In the genomic region with DNA sequence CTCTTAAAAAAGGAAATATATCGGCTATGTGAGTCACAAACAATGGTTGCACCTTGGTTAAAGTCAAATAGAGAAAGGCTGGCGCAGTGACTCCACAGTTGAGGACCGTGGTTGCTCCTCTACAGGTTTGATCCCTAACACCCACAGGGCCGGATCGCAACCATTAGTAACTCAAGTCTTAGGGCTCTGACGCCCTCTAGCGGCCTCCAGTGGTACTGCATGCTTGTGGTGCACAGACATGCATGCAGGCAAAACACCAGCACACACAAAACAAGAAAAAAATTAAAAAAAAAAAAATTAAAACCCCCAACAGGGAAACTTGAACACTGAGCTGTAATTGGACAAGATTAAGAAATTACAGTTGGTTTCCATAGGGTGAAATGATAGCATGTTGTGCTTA, we compare ENCODE assay signal across 11 mouse cellular contexts.
DNase-seq lines count a peak whose midpoint lies in the region; ATAC-seq and TF ChIP-seq lines count a peak whose summit lies in the region.
"Had no signal": no experiment of that assay in that cellular context is flagged by ENCODE, and none has a peak within 500 bp of the region (broad histone marks: within the 10 kb centered on the region; RNA-seq: fewer than 3 reads in every experiment).

No protein-coding gene starts in this region.

- H3K27ac ChIP-seq in intestine, postnatal 0 days (ENCODE audit: low read depth, low read length) = no peak overlapping the region
- H3K27ac ChIP-seq in intestine, embryonic 15.5 days = no peak overlapping the region
- H3K27ac ChIP-seq in spleen, adult 2 months (ENCODE audit: insufficient read depth, low read length) = no peak overlapping the region
- no peak overlapping the region for H3K27ac ChIP-seq in bone marrow, adult 2 months (ENCODE audit: control insufficient read depth, insufficient read depth, low read depth, low read length, poor library complexity)
- H3K27ac ChIP-seq: midbrain, embryonic 13.5 days had no signal

- no peak overlapping the region for H3K4me3 ChIP-seq in intestine, postnatal 0 days (ENCODE audit: low read depth, low read length)
- no peak overlapping the region for H3K4me3 ChIP-seq in intestine, embryonic 15.5 days (replicated peaks)
- no peak overlapping the region for H3K4me3 ChIP-seq in spleen, adult 2 months (ENCODE audit: extremely low read depth, insufficient read depth, insufficient read length)
- no peak overlapping the region for H3K4me3 ChIP-seq in bone marrow, adult 2 months (replicated peaks; ENCODE audit: control insufficient read depth, low read depth, low read length)
- H3K4me3 ChIP-seq: midbrain, embryonic 13.5 days had no signal

- no peaks in the 10 kb centered on the region for H3K9me3 ChIP-seq in intestine, postnatal 0 days (ENCODE audit: control insufficient read depth)
- no peaks in the 10 kb centered on the region for H3K9me3 ChIP-seq in intestine, embryonic 15.5 days

- 65% methylated on average over 7 of the region's 7 CpGs for WGBS in intestine, postnatal 0 days
- WGBS in intestine, embryonic 15.5 days = 64% methylated on average over 7 of the region's 7 CpGs
- WGBS in spleen, adult 2 months = 60% methylated on average over 7 of the region's 7 CpGs
- WGBS in bone marrow, adult 2 months = 56% methylated on average over 7 of the region's 7 CpGs

- no peak overlapping the region for H3K4me2 ChIP-seq in intestine, postnatal 0 days (replicated peaks; ENCODE audit: low read depth)
- no peak overlapping the region for H3K4me2 ChIP-seq in intestine, embryonic 15.5 days (replicated peaks)
- H3K4me2 ChIP-seq: midbrain, embryonic 13.5 days had no signal

- H3K4me1 ChIP-seq in intestine, postnatal 0 days (replicated peaks; ENCODE audit: control insufficient read depth, insufficient read depth, low read length) = no peaks in the 10 kb centered on the region
- no peaks in the 10 kb centered on the region for H3K4me1 ChIP-seq in intestine, embryonic 15.5 days (replicated peaks)
- H3K4me1 ChIP-seq in spleen, adult 2 months (ENCODE audit: control insufficient read depth, insufficient read depth, insufficient read length) = no peaks in the 10 kb centered on the region
- H3K4me1 ChIP-seq in bone marrow, adult 2 months (ENCODE audit: control insufficient read depth, insufficient read depth, low read length) = no peaks in the 10 kb centered on the region

- TF ChIP-seq POLR2A in spleen, adult 2 months (IDR thresholded peaks at IDR 0.05; ENCODE audit: low read depth, low read length) = no peak
- no peak for TF ChIP-seq POLR2A in bone marrow, adult 2 months (IDR thresholded peaks at IDR 0.05; ENCODE audit: borderline replicate concordance, control insufficient read depth, low read depth, low read length)

- no peak for ATAC-seq in intestine, postnatal 0 days
- no peak for ATAC-seq in intestine, embryonic 15.5 days
- ATAC-seq: midbrain, embryonic 13.5 days; Patski had no signal

- no peaks in the 10 kb centered on the region for H3K36me3 ChIP-seq in intestine, postnatal 0 days (ENCODE audit: control insufficient read depth, insufficient read depth)
- H3K36me3 ChIP-seq in intestine, embryonic 15.5 days = no peaks in the 10 kb centered on the region
- no peaks in the 10 kb centered on the region for H3K36me3 ChIP-seq in spleen, adult 2 months (ENCODE audit: control insufficient read depth, insufficient read depth, low read length)
- H3K36me3 ChIP-seq: midbrain, embryonic 13.5 days had no signal

- H3K9ac ChIP-seq in intestine, postnatal 0 days (ENCODE audit: low read depth, low read length) = no peak overlapping the region
- no peak overlapping the region for H3K9ac ChIP-seq in intestine, embryonic 15.5 days
- H3K9ac ChIP-seq: midbrain, embryonic 13.5 days had no signal

- DNase-seq in spleen, adult 2 months (ENCODE audit: low read depth in 1 of 2, low spot score in 2 of 2) = no peak
- no peak for DNase-seq in spleen, adult 18-20 months
- peak; percentile 86 for DNase-seq in testis, postnatal 14 days (ENCODE audit: low spot score)
- DNase-seq in layer of hippocampus, postnatal 36 days = no peak
- no peak for DNase-seq in frontal cortex, adult 2 months (ENCODE audit: extremely low spot score in 1 of 2, low spot score in 1 of 2)
- DNase-seq: heart, postnatal 4 days had no signal

- peak; percentile 60 for TF ChIP-seq CTCF in intestine, postnatal 0 days (IDR thresholded peaks at IDR 0.05; ENCODE audit: low read depth)
- peak; percentile 15; the same call in 1 of the 2 replicates for TF ChIP-seq CTCF in spleen, adult 2 months (IDR thresholded peaks at IDR 0.05; ENCODE audit: extremely low read depth, insufficient read depth, insufficient read length, insufficient replicate concordance)
- TF ChIP-seq CTCF in bone marrow, adult 2 months (IDR thresholded peaks at IDR 0.05; ENCODE audit: control insufficient read depth, insufficient read depth, low read length) = peak; percentile 44; the same call in 1 of the 2 replicates

- H3K27me3 ChIP-seq in intestine, postnatal 0 days (replicated peaks; ENCODE audit: control insufficient read depth, insufficient read depth, low read length) = no peaks in the 10 kb centered on the region
- H3K27me3 ChIP-seq in intestine, embryonic 15.5 days (replicated peaks) = peaks cover 14% of the 10 kb centered on the region
- no peaks in the 10 kb centered on the region for H3K27me3 ChIP-seq in spleen, adult 2 months (ENCODE audit: control insufficient read depth, insufficient read depth, low read length)
